In the genomic region with DNA sequence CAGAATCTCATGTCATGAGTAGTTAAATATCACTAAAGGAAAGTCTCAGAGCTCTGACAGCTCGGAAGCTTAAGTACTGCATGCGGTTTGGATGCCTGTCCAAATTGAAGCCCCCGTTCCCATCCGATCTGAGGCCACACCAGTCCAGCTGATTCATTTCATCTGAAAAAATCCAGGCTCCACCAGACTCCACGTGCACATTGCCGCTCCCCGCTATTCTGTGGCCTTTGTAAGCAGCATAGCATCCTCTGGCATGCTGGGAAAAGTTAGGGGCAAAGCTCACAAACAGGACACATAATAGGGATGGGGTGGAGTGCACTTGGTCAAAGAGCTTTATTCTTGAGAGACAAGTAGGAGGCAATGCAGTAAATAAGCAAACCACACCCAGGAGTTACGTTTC, we compare ENCODE assay signal across 25 mouse cellular contexts.
"Had no signal": no experiment of that assay in that cellular context is flagged by ENCODE, and none has a peak within 500 bp of the region (broad histone marks: within the 10 kb centered on the region; RNA-seq: fewer than 3 reads in every experiment).

No protein-coding gene starts in this region.

- DNase-seq: gastrocnemius, adult 2 months; gastrocnemius, postnatal 10 days; gastrocnemius, postnatal 25 days; heart, adult 2 months; heart, postnatal 10 days; heart, postnatal 4 days; kidney, adult 18-20 months; kidney, adult 8-10 months; kidney, postnatal 25 days; liver; liver, embryonic 13.5 days had no signal

- H3K27me3 ChIP-seq: hindbrain, embryonic 12.5 days; intestine, embryonic 15.5 days; limb, embryonic 12.5 days; liver, embryonic 13.5 days; liver, embryonic 15.5 days had no signal

- H3K9ac ChIP-seq: hindbrain, embryonic 12.5 days; hindbrain, embryonic 14.5 days; intestine, embryonic 15.5 days; limb, embryonic 12.5 days; liver, embryonic 13.5 days; liver, embryonic 15.5 days had no signal

- H3K36me3 ChIP-seq: hindbrain, embryonic 10.5 days; hindbrain, embryonic 12.5 days; intestine, embryonic 15.5 days; limb, embryonic 10.5 days; limb, embryonic 12.5 days; liver, embryonic 13.5 days; liver, embryonic 15.5 days had no signal

- H3K9me3 ChIP-seq: hindbrain, embryonic 10.5 days; intestine, embryonic 15.5 days; limb, embryonic 10.5 days; liver, embryonic 13.5 days; liver, embryonic 15.5 days had no signal

- ATAC-seq: forebrain, embryonic 16.5 days; hindbrain, embryonic 16.5 days; inflammation-experienced regulatory T-cells, adult 6 months; intestine, embryonic 15.5 days; intestine, postnatal 0 days had no signal

- H3K4me2 ChIP-seq: hindbrain, embryonic 12.5 days; hindbrain, embryonic 14.5 days; intestine, embryonic 15.5 days; limb, embryonic 12.5 days; liver, embryonic 11.5 days; liver, embryonic 13.5 days; liver, embryonic 15.5 days had no signal

- H3K27ac ChIP-seq: gastrocnemius, adult 2 months; heart, adult 2 months; hindbrain, embryonic 10.5 days; hindbrain, embryonic 12.5 days; hindbrain, embryonic 14.5 days; intestine, embryonic 15.5 days; layer of hippocampus, adult 2 months; left cerebral cortex, adult 2 months; limb, embryonic 10.5 days; limb, embryonic 12.5 days; liver, embryonic 13.5 days; liver, embryonic 15.5 days had no signal

- H3K4me1 ChIP-seq: hindbrain, embryonic 10.5 days; hindbrain, embryonic 12.5 days; intestine, embryonic 15.5 days; liver, embryonic 13.5 days; liver, embryonic 15.5 days had no signal

- H3K4me3 ChIP-seq: gastrocnemius, adult 2 months; heart, adult 2 months; hindbrain, embryonic 10.5 days; hindbrain, embryonic 12.5 days; intestine, embryonic 15.5 days; layer of hippocampus, adult 2 months; left cerebral cortex, adult 2 months; limb, embryonic 10.5 days; limb, embryonic 12.5 days; liver, embryonic 13.5 days; liver, embryonic 15.5 days had no signal
